Mouse (Mus musculus): Measurements from ENCODE around the gene Ip6k1.

DNA sequence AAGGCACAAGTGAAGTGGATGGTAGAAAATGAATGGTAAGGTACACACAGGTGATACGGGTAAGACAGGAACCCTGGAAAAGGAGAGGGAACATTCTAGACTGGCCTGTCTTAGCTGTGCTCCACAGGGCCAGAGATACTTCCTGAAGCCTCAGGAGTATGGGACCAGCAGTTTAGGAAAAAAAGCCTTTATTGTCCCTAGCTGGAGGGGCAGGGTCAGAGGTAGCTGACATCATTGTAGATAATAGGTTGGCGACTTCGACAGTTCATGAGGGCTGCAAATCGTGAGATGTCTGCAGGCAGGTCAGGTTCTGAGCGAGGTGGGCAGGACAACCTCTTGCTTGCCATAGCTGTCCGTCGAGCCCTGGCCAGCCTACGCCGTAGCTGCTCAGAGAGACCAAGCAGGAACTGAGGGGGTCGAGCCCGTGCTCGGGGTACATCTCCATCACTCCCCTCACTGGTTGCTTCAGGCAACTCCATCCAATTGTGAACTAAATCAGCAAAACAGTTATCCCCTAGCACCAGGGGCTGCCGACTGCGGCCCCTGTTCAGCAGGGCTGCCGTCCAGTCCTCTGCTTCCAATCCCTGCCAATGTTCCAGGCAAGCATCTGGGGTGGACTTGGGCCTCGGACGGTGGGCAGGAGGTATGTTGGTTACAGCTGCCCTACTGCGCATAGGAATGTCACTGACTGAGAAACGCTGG is 18.1 kb upstream of the Ip6k1 start:
- TF ChIP-seq CTCF (IDR thresholded peaks at IDR 0.05; ENCODE audit: low read depth) = no peak
- no peak for TF ChIP-seq EP300 (IDR thresholded peaks at IDR 0.05; ENCODE audit: low read depth)
